Mouse (Mus musculus) olfactory bulb, adult 2 months (tissue): ENCODE measurements around the gene Pou5f1. TPM values are rescaled to one million over a fixed set of nuclear protein-coding genes. Genes with fewer than 3 reads are reported as not detected.
A peak's percentile ranks its signal among the peaks of the same experiment; 100 is the strongest.
"Not testable (repeated sequence)": the region's sequence is repeated elsewhere in the genome, so short reads cannot be mapped to it uniquely, and the experiment has no call there.

Experiments used
- H3K27ac ChIP-seq: fragments of 200-500 bp; 2 replicates; pipeline ENCODE4 v1.5.1; 2012; ENCODE audit warnings: low read depth, low read length; ENCODE audit not compliant: insufficient read depth
- H3K4me1 ChIP-seq: fragments of 200-500 bp; 2 replicates; pipeline ENCODE4 v1.6.1; 2012; ENCODE audit warnings: low read length; ENCODE audit not compliant: control insufficient read depth, insufficient read depth
- H3K4me3 ChIP-seq: fragments of 200-500 bp; 2 replicates; pipeline ENCODE4 v1.5.1; 2012; ENCODE audit warnings: mild to moderate bottlenecking, low read depth, low read length, moderate library complexity; ENCODE audit not compliant: insufficient read depth
- CTCF ChIP-seq: fragments of 200-500 bp; IDR thresholded peaks from 2 replicates; pipeline ENCODE4 v1.5.1; 2012; ENCODE audit warnings: low read depth, mild to moderate bottlenecking, low read length, moderate library complexity; ENCODE audit not compliant: insufficient read depth
- POLR2A ChIP-seq: fragments of 200-500 bp; IDR thresholded peaks from 2 replicates; pipeline ENCODE4 v1.6.1; 2012; ENCODE audit warnings: mild to moderate bottlenecking, low read depth, low read length, moderate library complexity; ENCODE audit not compliant: insufficient read depth
- WGBS: fragments of 180-500 bp; shearing (Covaris S2); methylation state at CpG from one replicate; pipeline ENCODE4 v1.1.7; 2018; 5-methylcytosine and 5-hydroxymethylcytosine counted together
- polyA plus RNA-seq: library from polyadenylated mRNA; stranded (reverse); fragments of >200 nt; gene quantifications from 2 replicates; pipeline ENCODE4 v1.2.4, GENCODE M21; 2012; ENCODE audit warnings: low replicate concordance; ENCODE audit not compliant: missing spikeins, insufficient read depth, insufficient read length

Pou5f1 gene
- not detected in 2 replicates for polyA plus RNA-seq

DNA sequence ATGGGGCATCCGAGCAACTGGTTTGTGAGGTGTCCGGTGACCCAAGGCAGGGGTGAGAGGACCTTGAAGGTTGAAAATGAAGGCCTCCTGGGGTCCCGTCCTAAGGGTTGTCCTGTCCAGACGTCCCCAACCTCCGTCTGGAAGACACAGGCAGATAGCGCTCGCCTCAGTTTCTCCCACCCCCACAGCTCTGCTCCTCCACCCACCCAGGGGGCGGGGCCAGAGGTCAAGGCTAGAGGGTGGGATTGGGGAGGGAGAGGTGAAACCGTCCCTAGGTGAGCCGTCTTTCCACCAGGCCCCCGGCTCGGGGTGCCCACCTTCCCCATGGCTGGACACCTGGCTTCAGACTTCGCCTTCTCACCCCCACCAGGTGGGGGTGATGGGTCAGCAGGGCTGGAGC, at the start of gene Pou5f1:
Gene Pou5f1 (plus strand): TSS at position 243 of the 400 bp plus-strand sequence.
- Histone ChIP-seq H3K4me3 (no peak within 1 kb of the TSS), H3K4me1 (no peaks in the 10 kb centered on the region), H3K27ac (no peak within 1 kb of the TSS)
- no peak for TF ChIP-seq CTCF
- TF ChIP-seq POLR2A = no peak
- 61% methylated on average over 13 of the region's 13 CpGs for WGBS

DNA sequence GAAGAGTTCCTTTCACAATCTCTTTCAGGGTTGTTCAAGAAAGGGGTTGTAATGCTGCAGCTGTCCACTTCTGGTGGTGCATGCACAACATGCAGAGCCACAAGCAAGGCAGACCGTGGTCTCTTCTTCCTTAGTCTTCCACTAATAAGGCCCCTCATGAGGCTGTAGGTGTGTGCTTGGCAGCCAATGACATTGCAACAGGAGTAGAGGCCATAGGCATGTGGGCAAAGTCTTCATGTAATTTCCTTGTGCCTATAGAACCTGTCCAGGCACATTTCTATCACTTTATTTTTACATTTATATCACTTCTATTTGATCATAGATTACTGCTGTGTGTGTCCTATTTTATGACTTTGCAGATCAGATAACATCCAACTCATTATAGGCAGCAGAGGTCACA, 47.6 kb upstream of the Pou5f1 start:
- not testable (repeated sequence) for H3K4me3 ChIP-seq, H3K27ac ChIP-seq, H3K4me1 ChIP-seq
- no CpG with 5 or more reads among the region's 1 CpGs for WGBS

DNA sequence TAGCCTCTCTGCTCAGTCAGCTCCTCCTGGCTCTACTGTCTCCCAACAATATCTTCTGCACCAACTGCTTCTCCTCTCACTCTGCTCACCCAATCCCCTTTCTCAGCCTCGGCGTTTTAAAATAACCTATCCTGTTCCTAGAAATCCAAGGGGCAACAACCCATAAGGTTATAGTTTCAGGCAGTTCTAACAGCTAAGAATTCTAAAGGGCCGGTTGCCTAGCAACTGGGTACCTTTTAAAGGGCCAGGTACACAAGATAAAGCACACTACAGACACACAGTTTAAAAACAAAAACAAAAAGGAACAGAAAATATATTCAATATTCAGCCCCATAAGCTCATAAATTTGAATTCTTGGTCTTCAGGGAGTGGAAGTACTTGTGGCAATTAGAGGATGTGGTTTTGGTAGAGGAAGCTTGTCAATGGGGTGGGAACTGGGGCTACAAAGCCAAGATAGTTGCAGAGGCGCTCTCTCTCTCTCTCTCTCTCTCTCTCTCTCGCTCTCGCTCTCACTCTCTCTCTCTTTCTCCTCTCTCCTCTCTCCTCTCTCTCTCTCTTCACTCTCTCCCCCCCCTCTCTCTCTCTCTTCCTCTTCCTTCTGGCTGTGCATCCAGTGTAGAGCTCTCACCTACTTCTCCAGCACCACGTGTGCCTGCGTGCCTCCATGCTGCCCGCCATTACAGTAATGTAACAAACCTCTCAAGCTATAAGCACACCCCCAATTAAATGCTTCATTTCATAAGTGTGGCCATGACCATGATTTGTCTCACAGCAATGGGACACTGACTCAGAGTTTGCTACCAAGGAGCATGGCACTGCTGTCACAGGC, 45.1 kb upstream of the Pou5f1 start:
- H3K4me1 ChIP-seq, H3K27ac ChIP-seq, H3K4me3 ChIP-seq: not testable (repeated sequence)
- WGBS = no CpG with 5 or more reads among the region's 9 CpGs

DNA sequence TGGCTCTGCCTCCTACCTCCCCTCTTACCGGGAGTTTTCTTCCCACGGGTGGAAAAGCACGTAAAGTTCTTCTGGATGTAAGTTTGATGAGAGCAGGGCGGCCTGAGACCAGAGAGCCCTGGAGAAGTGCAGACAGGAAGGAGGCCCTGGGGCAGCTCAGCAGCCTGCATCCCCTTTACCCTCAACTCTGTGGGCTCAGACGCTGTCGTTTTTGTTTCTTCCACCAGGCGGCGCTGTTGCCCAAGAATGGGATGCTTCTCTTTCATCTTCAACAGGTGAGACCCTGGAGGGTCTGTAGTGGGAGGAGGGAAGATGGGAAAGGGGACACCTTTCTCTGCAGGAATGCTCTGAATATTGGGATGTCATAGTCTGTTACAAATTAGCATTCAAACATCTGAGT, 40.2 kb upstream of the Pou5f1 start:
- H3K27ac ChIP-seq, H3K4me3 ChIP-seq, H3K4me1 ChIP-seq: not testable (repeated sequence)
- 11% methylated on average over 8 of the region's 8 CpGs for WGBS
- peak; percentile 18; the same call in 1 of the 2 replicates for TF ChIP-seq CTCF

DNA sequence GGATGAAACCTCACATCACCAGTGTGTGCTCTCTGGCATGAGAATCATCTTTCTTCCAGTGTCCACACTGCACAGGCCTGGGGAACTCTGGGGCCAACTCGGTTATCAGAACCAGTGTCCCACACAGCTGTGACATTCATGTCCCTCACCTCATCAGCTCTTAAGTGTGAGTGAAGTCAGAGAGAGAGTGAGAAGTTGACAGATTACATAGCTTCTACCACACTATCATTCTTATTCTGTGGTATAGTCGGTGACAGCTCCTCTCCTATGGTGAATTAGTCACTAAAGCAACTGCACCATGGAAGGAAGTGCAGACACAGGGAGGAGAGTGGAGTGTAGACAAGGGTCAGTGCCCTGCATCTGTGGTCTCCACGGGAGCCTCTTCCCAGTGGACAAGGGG, 36.9 kb upstream of the Pou5f1 start:
- not testable (repeated sequence) for H3K4me1 ChIP-seq, H3K27ac ChIP-seq, H3K4me3 ChIP-seq
- 79% methylated on average over 3 of the region's 3 CpGs for WGBS

DNA sequence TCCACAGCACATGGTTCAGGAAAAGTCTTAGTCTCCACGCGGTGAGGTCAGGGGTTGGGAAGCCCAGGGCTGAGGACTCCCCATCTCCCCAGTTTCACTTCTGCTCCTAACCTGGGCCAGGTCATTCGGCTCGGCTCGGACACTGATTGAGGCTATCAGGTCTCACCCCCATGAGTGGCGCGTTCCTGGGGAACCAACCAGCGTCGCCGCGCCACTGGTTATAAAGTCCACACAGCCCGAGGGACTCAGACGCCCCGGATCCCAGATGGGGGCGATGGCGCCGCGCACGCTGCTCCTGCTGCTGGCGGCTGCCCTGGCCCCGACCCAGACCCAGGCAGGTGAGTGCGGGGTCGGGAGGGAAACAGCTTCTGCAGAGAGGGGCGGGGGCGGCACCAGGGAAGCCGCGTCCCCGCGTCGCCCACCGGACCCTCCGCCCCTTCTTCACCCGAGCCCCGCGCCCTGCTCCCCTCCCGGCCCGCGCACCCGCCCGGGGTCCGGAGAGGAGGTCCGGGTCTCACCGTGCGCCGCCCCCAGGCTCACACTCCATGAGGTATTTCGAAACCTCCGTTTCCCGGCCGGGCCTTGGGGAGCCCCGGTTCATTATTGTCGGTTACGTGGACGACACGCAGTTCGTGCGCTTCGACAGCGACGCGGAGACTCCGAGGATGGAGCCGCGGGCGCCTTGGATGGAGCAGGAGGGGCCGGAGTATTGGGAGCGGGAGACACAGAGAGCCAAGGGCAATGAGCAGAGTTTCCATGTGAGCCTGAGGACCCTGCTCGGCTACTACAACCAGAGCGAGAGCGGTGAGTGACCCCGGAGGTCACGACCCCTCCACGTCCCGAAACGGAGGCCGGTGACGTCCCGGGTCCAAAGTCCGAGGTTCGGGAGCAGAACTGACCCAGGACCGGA, 35.7 kb upstream of the Pou5f1 start, which contains the start of gene H2-Q10:
Gene H2-Q10 (plus strand): TSS at position 248 of the 910 bp plus-strand sequence.
- no peak for TF ChIP-seq CTCF
- TF ChIP-seq POLR2A = no peak
- Histone ChIP-seq H3K27ac (no peak within 1 kb of the TSS), H3K4me1 (peaks cover 10% of the 10 kb centered on the region; the same call in 1 of the 2 replicates), H3K4me3 (peak within 1 kb of the TSS; percentile 15)
- WGBS = 1% methylated on average over 80 of the region's 80 CpGs

DNA sequence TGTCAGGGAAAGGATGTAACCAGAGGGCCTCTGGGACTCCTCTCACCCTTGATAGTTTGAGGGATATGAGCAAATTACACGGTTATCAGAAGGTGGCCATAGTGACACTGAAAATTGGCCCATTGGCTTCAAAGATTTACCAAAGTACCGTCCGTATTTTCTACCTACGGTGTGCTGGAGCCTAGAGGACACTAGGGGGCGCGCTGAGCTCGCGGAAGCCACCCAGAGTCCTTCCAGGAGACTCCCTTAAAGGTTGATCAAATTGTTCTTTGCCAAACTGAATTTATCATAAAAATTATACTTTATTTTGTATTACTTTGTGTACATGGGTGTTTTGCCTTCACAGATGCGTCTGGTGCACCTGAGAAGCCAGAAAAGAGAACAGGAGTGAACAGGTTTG, 21.8 kb upstream of the Pou5f1 start:
- 2% methylated on average over 9 of the region's 9 CpGs for WGBS

DNA sequence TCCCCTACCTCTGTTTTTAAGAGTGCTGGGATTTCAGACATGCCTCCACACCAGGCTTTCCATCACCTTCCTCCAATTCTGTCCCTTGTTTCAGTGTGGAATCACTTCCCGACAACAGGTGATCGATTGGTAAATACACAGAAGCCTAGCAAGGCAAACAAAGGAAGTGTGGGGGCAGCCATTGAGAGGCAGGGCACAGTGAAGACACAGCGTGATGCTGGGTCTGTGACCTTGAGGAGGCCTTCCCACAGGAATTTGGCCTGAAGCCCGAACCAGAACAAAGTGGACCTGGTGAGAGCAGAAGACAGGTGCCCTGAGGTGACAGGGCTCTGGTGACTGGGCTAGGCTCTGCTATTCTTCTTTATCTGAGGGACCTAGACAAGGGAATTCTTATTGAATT, 20.1 kb upstream of the Pou5f1 start:
- 54% methylated on average over 4 of the region's 4 CpGs for WGBS
- TF ChIP-seq CTCF (no peak), POLR2A (no peak)
- Histone ChIP-seq H3K4me1 (no peaks in the 10 kb centered on the region; the same call in 1 of the 2 replicates), H3K27ac (no peak overlapping the region), H3K4me3 (no peak overlapping the region)

More for the DNA sequence above, 21.8 kb upstream of the Pou5f1 start:
- Histone ChIP-seq H3K4me1 (no peaks in the 10 kb centered on the region; the same call in 1 of the 2 replicates), H3K4me3 (no peak overlapping the region), H3K27ac (no peak overlapping the region)
- TF ChIP-seq POLR2A (no peak), CTCF (peak; percentile 76)

DNA sequence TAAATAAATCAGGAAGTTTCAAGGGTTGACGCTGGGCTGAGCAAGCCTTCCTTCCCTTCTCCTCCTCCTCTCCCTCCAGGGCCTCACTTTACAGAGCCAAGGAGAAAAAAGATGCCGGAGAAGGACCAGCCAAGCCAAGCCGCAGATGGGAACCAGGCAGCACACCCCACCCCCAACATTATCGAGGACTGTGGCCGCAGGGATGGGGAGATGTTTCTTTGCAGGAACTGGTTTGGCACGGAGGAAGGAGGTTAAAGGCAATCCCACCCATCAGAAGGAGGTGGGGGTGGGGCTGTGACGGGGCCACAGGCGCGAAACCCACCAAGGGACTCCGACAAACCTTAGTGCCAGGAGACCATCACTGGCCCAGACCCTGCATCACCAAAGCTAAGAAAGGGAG, 19.1 kb upstream of the Pou5f1 start:
- 68% methylated on average over 10 of the region's 10 CpGs for WGBS
- H3K27ac ChIP-seq = no peak overlapping the region
- no peaks in the 10 kb centered on the region; the same call in 1 of the 2 replicates for H3K4me1 ChIP-seq
- TF ChIP-seq POLR2A (no peak), CTCF (no peak)
- H3K4me3 ChIP-seq = no peak overlapping the region
